Mouse (Mus musculus) liver, embryonic 14.5 days (tissue): ENCODE results near the gene Snapc3.
"Not testable (repeated sequence)": the region's sequence is repeated elsewhere in the genome, so short reads cannot be mapped to it uniquely, and the experiment has no call there.

Experiments used
- CTCF ChIP-seq: IDR thresholded peaks from 2 replicates; pipeline ENCODE4 v1.5.1; 2016; ENCODE audit warnings: antibody characterized with exemption, low read depth, control low read depth
- EP300 ChIP-seq: IDR thresholded peaks from 2 replicates; pipeline ENCODE4 v1.6.1; 2016; ENCODE audit warnings: antibody characterized with exemption, low read depth

DNA sequence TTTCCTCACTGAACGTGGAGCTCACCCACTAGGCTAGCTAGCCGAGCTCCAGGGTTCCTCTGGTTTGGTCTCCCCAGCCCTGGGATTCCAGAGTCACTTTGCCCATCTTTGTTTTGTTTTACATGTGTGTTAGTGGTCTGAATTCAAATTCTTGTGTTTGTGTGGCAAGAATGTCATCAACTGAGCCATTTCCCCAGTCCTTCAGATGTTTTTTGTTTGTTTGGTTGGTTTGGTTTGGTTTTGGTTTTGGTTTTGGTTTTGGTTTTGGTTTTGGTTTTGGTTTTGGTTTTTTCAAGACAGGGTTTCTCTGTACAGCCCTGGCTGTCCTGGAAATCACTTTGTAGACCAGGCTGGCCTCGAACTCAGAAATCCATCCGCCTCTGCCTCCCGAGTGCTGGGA lies 79.5 kb downstream of the Snapc3 start:
- not testable (repeated sequence) for TF ChIP-seq CTCF, EP300
